Mouse (Mus musculus) forebrain, embryonic 15.5 days (tissue): ENCODE measurements at regions not wholly inside any gene's neighbourhood (a gene's known extent, or its start where the extent isn't known, plus 50 kb on each side); places are given as distances from the start of the nearest gene placed in this dataset.
A peak's percentile ranks its signal among the peaks of the same experiment; 100 is the strongest.

Experiments used
- ATAC-seq: fragments of 200-750 bp; cut with Nextera tagmentation; replicated peaks from 2 replicates; pipeline ENCODE4 v1.8.0; 2017; ENCODE audit warnings: mild to moderate bottlenecking, moderate TSS enrichment, moderate library complexity
- H3K27ac ChIP-seq: fragments of 300-500 bp; sonication (generic); replicated peaks from 2 replicates; pipeline ENCODE4 v1.5.1; 2015; ENCODE audit warnings: mild to moderate bottlenecking, inconsistent platforms
- H3K27me3 ChIP-seq: fragments of 300-500 bp; sonication (generic); 2 replicates; pipeline ENCODE4 v1.6.1; 2015; ENCODE audit warnings: inconsistent platforms
- H3K36me3 ChIP-seq: fragments of 300-500 bp; sonication (generic); 2 replicates; pipeline ENCODE4 v1.6.1; 2015; ENCODE audit warnings: mild to moderate bottlenecking, inconsistent platforms
- H3K4me1 ChIP-seq: fragments of 300-500 bp; sonication (generic); 2 replicates; pipeline ENCODE4 v1.6.1; 2015; ENCODE audit warnings: inconsistent platforms
- H3K4me2 ChIP-seq: fragments of 300-500 bp; sonication (generic); replicated peaks from 2 replicates; pipeline ENCODE4 v1.6.1; 2015; ENCODE audit warnings: mild to moderate bottlenecking, inconsistent platforms
- H3K4me3 ChIP-seq: fragments of 300-500 bp; sonication (generic); 2 replicates; pipeline ENCODE4 v1.5.1; 2015; ENCODE audit warnings: mild to moderate bottlenecking, inconsistent platforms
- H3K9ac ChIP-seq: fragments of 300-500 bp; sonication (generic); replicated peaks from 2 replicates; pipeline ENCODE4 v1.6.1; 2015; ENCODE audit warnings: mild to moderate bottlenecking, inconsistent platforms
- H3K9me3 ChIP-seq: fragments of 300-500 bp; sonication (generic); 2 replicates; pipeline ENCODE4 v1.6.1; 2016; ENCODE audit warnings: inconsistent platforms
- WGBS: fragments of 180-500 bp; shearing (Covaris S2); methylation state at CpG from one replicate; pipeline ENCODE4 v1.1.7; 2015; ENCODE audit warnings: mixed read lengths; 5-methylcytosine and 5-hydroxymethylcytosine counted together

DNA sequence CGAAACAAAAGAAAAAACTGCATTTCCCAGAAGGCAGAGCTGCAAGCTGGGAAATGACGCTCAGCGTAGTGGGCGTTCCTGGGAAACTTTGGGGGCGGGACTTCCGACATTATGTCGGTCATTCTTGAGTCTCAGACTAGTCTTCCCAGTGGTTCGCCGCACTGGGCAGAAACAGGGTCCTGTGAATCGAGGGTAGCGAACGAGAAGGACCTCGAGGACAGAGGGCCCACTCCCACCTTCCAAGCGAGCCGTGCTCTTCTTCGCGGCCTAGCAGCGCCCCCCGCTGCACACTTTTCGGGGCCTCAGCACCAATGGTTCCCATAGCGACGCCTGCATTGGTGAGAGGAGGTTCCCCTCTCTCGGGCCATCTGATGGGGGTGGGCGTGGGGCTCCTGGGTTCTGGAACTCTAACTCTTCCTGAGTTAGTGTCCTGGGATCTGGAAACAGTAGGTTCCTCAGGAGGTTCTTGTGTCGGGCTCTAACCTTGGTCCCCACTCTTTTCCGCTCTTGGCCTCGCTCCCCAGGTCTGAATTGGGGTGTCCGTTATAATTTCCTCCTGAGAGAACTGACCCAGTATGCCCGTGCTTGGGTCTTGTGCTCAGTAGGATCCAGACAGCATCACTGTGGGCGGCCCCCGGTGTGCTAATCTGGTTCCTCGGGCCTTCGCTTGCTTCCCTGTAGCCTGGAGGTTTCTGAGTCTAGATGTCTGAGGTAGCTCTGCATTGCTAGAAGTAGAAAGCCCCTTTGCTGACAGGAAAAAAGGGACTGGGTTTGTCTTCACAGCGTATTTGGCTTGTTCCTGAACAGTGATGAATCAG is 52.8 kb upstream of the Gramd1a start:
- Histone ChIP-seq H3K36me3 (no peaks in the 10 kb centered on the region), H3K9me3 (no peaks in the 10 kb centered on the region), H3K27ac (peak overlapping the region; percentile 36; the same call in 1 of the 2 replicates), H3K9ac (peak overlapping the region; percentile 65), H3K4me1 (peaks cover 10% of the 10 kb centered on the region), H3K4me2 (peak overlapping the region; percentile 65), H3K4me3 (peak overlapping the region; percentile 58), H3K27me3 (no peaks in the 10 kb centered on the region)
- peak; percentile 89 for ATAC-seq
- 32% methylated on average over 34 of the region's 34 CpGs for WGBS

DNA sequence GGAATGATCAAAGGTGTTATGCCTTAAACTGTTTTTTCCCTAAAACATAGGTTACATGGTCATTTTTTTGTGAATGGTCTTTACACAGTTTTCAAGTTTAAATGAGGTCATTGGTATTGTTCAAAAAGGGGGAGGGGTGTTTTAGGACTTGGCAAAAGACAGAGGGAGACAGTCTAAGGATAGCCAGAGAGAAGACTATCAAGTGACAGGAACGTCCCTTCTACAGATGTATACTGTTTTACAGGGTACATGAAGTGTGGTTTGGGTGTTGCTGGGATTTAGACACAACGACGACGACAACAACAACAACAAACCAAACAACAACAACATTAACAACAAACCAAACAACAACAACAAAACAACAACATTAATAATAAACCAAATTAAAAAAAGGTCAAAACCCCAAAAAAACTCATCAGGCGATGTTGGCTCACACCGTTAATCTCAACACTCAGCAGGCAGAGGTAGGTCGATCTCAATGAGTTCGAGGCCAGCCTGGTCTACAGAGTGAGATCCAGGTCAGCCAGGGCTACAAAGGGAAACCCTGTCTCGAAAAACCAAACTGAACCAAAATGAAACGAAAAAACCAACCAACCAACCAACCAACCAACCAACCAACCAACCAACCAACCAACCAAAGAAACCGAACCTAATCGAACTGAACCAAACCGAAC is 52.0 kb upstream of the Gramd1a start:
- Histone ChIP-seq H3K4me3 (peak overlapping the region; percentile 58), H3K9ac (no peak overlapping the region), H3K4me1 (peaks cover 10% of the 10 kb centered on the region), H3K9me3 (no peaks in the 10 kb centered on the region), H3K4me2 (peak overlapping the region; percentile 65; the same call in 1 of the 2 replicates), H3K27ac (no peak overlapping the region), H3K27me3 (no peaks in the 10 kb centered on the region), H3K36me3 (no peaks in the 10 kb centered on the region)
- ATAC-seq: peak; percentile 64
- 67% methylated on average over 13 of the region's 13 CpGs for WGBS
